10 mouse cellular contexts compared by ENCODE assay signal in the genomic region with DNA sequence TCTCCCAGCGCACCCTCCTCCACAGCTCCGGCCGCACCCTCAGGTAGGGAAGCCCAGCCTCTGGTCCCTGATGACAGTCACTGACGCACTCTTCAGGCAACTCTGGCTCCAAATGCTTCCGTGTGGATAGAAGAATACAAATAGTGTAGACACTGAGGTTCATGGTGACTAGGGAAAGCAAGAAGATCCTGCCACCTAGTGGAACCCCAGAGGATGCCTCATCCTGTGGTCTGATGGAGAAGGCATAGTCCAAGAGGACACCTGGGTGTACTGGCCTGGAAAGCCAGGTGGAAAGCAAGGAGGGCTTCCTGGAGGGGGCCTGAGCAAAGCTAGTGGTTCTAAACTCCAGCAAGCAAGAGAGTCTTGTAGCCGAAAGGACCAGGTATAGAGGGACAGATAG. TPM values are rescaled to one million over a fixed set of nuclear protein-coding genes. Genes with fewer than 3 reads are reported as not detected.
DNase-seq lines count a peak whose midpoint lies in the region; ATAC-seq and TF ChIP-seq lines count a peak whose summit lies in the region.
"Had no signal": no experiment of that assay in that cellular context is flagged by ENCODE, and none has a peak within 500 bp of the region (broad histone marks: within the 10 kb centered on the region; RNA-seq: fewer than 3 reads in every experiment).

No protein-coding gene starts in this region.

- 80% methylated on average over 6 of the region's 6 CpGs for WGBS in hindbrain, postnatal 0 days
- 89% methylated on average over 6 of the region's 6 CpGs for WGBS in hindbrain, embryonic 11.5 days
- 79% methylated on average over 6 of the region's 6 CpGs for WGBS in midbrain, embryonic 14.5 days
- WGBS in midbrain, embryonic 15.5 days: 71% methylated on average over 6 of the region's 6 CpGs
- 75% methylated on average over 6 of the region's 6 CpGs for WGBS in stomach, postnatal 0 days

- no peaks in the 10 kb centered on the region for H3K27me3 ChIP-seq in hindbrain, postnatal 0 days (ENCODE audit: insufficient read depth, low read length)
- no peaks in the 10 kb centered on the region for H3K27me3 ChIP-seq in hindbrain, embryonic 11.5 days (ENCODE audit: control insufficient read depth, insufficient read depth, low read length)
- H3K27me3 ChIP-seq in midbrain, embryonic 14.5 days (ENCODE audit: control insufficient read depth, insufficient read depth, low read length): no peaks in the 10 kb centered on the region
- no peaks in the 10 kb centered on the region for H3K27me3 ChIP-seq in midbrain, embryonic 15.5 days (replicated peaks)
- no peaks in the 10 kb centered on the region for H3K27me3 ChIP-seq in stomach, postnatal 0 days (ENCODE audit: control insufficient read depth, insufficient read depth, low read length)

- no peak overlapping the region for H3K4me3 ChIP-seq in hindbrain, postnatal 0 days (ENCODE audit: low read length)
- no peak overlapping the region for H3K4me3 ChIP-seq in hindbrain, embryonic 11.5 days (ENCODE audit: low read depth, low read length)
- H3K4me3 ChIP-seq in midbrain, embryonic 14.5 days (replicated peaks; ENCODE audit: low read depth, low read length): no peak overlapping the region
- H3K4me3 ChIP-seq in midbrain, embryonic 15.5 days: no peak overlapping the region
- no peak overlapping the region for H3K4me3 ChIP-seq in stomach, postnatal 0 days (ENCODE audit: low read depth, low read length)
- H3K4me3 ChIP-seq: embryonic facial prominence, embryonic 15.5 days; heart, embryonic 15.5 days; liver, embryonic 13.5 days had no signal

- no peaks in the 10 kb centered on the region for H3K4me1 ChIP-seq in hindbrain, postnatal 0 days (ENCODE audit: insufficient read depth, low read length)
- H3K4me1 ChIP-seq in hindbrain, embryonic 11.5 days (replicated peaks; ENCODE audit: control insufficient read depth, insufficient read depth, low read length): no peaks in the 10 kb centered on the region
- no peaks in the 10 kb centered on the region for H3K4me1 ChIP-seq in midbrain, embryonic 14.5 days (ENCODE audit: control insufficient read depth, insufficient read depth, low read length)
- H3K4me1 ChIP-seq in midbrain, embryonic 15.5 days: no peaks in the 10 kb centered on the region
- no peaks in the 10 kb centered on the region for H3K4me1 ChIP-seq in stomach, postnatal 0 days (replicated peaks; ENCODE audit: control insufficient read depth, insufficient read depth)
- H3K4me1 ChIP-seq: embryonic facial prominence, embryonic 15.5 days; heart, embryonic 15.5 days; liver, embryonic 13.5 days had no signal

- no peak overlapping the region for H3K9ac ChIP-seq in hindbrain, postnatal 0 days (replicated peaks; ENCODE audit: low read length)
- no peak overlapping the region for H3K9ac ChIP-seq in hindbrain, embryonic 11.5 days (ENCODE audit: low read depth, low read length)
- no peak overlapping the region for H3K9ac ChIP-seq in midbrain, embryonic 14.5 days (replicated peaks; ENCODE audit: low read length)
- H3K9ac ChIP-seq in midbrain, embryonic 15.5 days: no peak overlapping the region
- H3K9ac ChIP-seq in stomach, postnatal 0 days (ENCODE audit: low read length): no peak overlapping the region
- H3K9ac ChIP-seq: embryonic facial prominence, embryonic 15.5 days; heart, embryonic 15.5 days; liver, embryonic 13.5 days had no signal

- no peaks in the 10 kb centered on the region for H3K9me3 ChIP-seq in hindbrain, postnatal 0 days (ENCODE audit: low read length)
- no peaks in the 10 kb centered on the region for H3K9me3 ChIP-seq in hindbrain, embryonic 11.5 days (ENCODE audit: control insufficient read depth, low read length)
- no peaks in the 10 kb centered on the region for H3K9me3 ChIP-seq in midbrain, embryonic 14.5 days (ENCODE audit: control insufficient read depth, low read length)
- no peaks in the 10 kb centered on the region for H3K9me3 ChIP-seq in midbrain, embryonic 15.5 days
- no peaks in the 10 kb centered on the region for H3K9me3 ChIP-seq in stomach, postnatal 0 days (ENCODE audit: control insufficient read depth, low read length)
- H3K9me3 ChIP-seq: embryonic facial prominence, embryonic 15.5 days; heart, embryonic 15.5 days; liver, embryonic 13.5 days had no signal

- no peak overlapping the region for H3K4me2 ChIP-seq in hindbrain, postnatal 0 days (ENCODE audit: low read depth, low read length)
- no peak overlapping the region for H3K4me2 ChIP-seq in hindbrain, embryonic 11.5 days (replicated peaks; ENCODE audit: low read depth, low read length)
- no peak overlapping the region for H3K4me2 ChIP-seq in midbrain, embryonic 14.5 days (ENCODE audit: low read length)
- H3K4me2 ChIP-seq in midbrain, embryonic 15.5 days: no peak overlapping the region
- H3K4me2 ChIP-seq in stomach, postnatal 0 days (replicated peaks; ENCODE audit: low read depth): no peak overlapping the region
- H3K4me2 ChIP-seq: embryonic facial prominence, embryonic 15.5 days; heart, embryonic 15.5 days; liver, embryonic 13.5 days had no signal

- ATAC-seq in hindbrain, postnatal 0 days: no peak
- no peak for ATAC-seq in hindbrain, embryonic 11.5 days (ENCODE audit: low FRiP score)
- no peak for ATAC-seq in midbrain, embryonic 14.5 days (ENCODE audit: low FRiP score, low TSS enrichment)
- ATAC-seq in midbrain, embryonic 15.5 days (replicated peaks): no peak
- no peak for ATAC-seq in stomach, postnatal 0 days (ENCODE audit: low FRiP score, low TSS enrichment)

- H3K36me3 ChIP-seq in hindbrain, postnatal 0 days (ENCODE audit: insufficient read depth, low read length): no peaks in the 10 kb centered on the region
- H3K36me3 ChIP-seq in hindbrain, embryonic 11.5 days (ENCODE audit: control insufficient read depth, insufficient read depth, low read length): no peaks in the 10 kb centered on the region
- no peaks in the 10 kb centered on the region for H3K36me3 ChIP-seq in midbrain, embryonic 14.5 days (ENCODE audit: control insufficient read depth, insufficient read depth, low read length)
- no peaks in the 10 kb centered on the region for H3K36me3 ChIP-seq in midbrain, embryonic 15.5 days (replicated peaks)
- H3K36me3 ChIP-seq in stomach, postnatal 0 days (ENCODE audit: control insufficient read depth, insufficient read depth, low read length): no peaks in the 10 kb centered on the region
- H3K36me3 ChIP-seq: embryonic facial prominence, embryonic 15.5 days; heart, embryonic 15.5 days; liver, embryonic 13.5 days had no signal

- peak; percentile 18 for DNase-seq in hindbrain, postnatal 0 days (ENCODE audit: low spot score)
- no peak for DNase-seq in hindbrain, embryonic 11.5 days (ENCODE audit: low spot score)
- peak; percentile 15 for DNase-seq in midbrain, embryonic 14.5 days
- DNase-seq in ZHBTc4 (ENCODE audit: low read depth, low spot score): peak; percentile 44
- DNase-seq in stomach, postnatal 0 days (ENCODE audit: low spot score): no peak
- no peak for DNase-seq in T-cell, adult 2 months (ENCODE audit: low spot score)
- DNase-seq: liver, embryonic 13.5 days had no signal

- no peak overlapping the region for H3K27ac ChIP-seq in hindbrain, postnatal 0 days
- no peak overlapping the region for H3K27ac ChIP-seq in hindbrain, embryonic 11.5 days (ENCODE audit: low read depth, low read length)
- H3K27ac ChIP-seq in midbrain, embryonic 14.5 days (replicated peaks; ENCODE audit: low read depth, low read length): no peak overlapping the region
- no peak overlapping the region for H3K27ac ChIP-seq in midbrain, embryonic 15.5 days
- H3K27ac ChIP-seq in stomach, postnatal 0 days (replicated peaks): no peak overlapping the region
- H3K27ac ChIP-seq: embryonic facial prominence, embryonic 15.5 days; heart, embryonic 15.5 days; liver, embryonic 13.5 days had no signal

- TF ChIP-seq CTCF in hindbrain, postnatal 0 days (IDR thresholded peaks at IDR 0.05; ENCODE audit: low read depth): peak; percentile 57
- peak; percentile 68 for TF ChIP-seq CTCF in stomach, postnatal 0 days (IDR thresholded peaks at IDR 0.05; ENCODE audit: low read depth)

- TF ChIP-seq EP300 in stomach, postnatal 0 days (optimal IDR thresholded peaks at IDR 0.05): no peak

RNA-seq across cellular contexts. Expression of a gene that starts 49.1 kb away (rescaled TPM):
- total RNA-seq in hindbrain, postnatal 0 days (2014; rRNA removed): 25.3 and 33.3 TPM in 2 replicates
- 28.9 and 29.0 TPM in 2 replicates for polyA plus RNA-seq in hindbrain, postnatal 0 days (2015; fragmentation: Nextera tagmentation; extraction: Ambion mirVana)
- polyA plus RNA-seq in hindbrain, embryonic 11.5 days (2014; fragmentation: Nextera tagmentation; extraction: Ambion mirVana): 10.3 and 11.0 TPM in 2 replicates
- 7.4 and 8.5 TPM in 2 replicates for polyA plus RNA-seq in midbrain, embryonic 14.5 days (2014; fragmentation: Nextera tagmentation; extraction: Ambion mirVana)
- polyA plus RNA-seq in midbrain, embryonic 15.5 days (2015; fragmentation: Nextera tagmentation; extraction: Ambion mirVana): 7.6 and 9.4 TPM in 2 replicates
- polyA plus RNA-seq in stomach, postnatal 0 days (2015; fragmentation: Nextera tagmentation; extraction: Ambion mirVana): 34.3 and 35.4 TPM in 2 replicates

Comparison
In these comparisons a context has a peak if more than half of its experiments do, and no peak if none do; other contexts are left out.
1. DNase-seq: peak in hindbrain, postnatal 0 days (single experiment), midbrain, embryonic 14.5 days (single experiment) and ZHBTc4 (single experiment); none in hindbrain, embryonic 11.5 days (single experiment), stomach, postnatal 0 days (single experiment) and T-cell, adult 2 months (single experiment).